Mouse (Mus musculus) thymus, adult 2 months (tissue): ENCODE data around the gene Gpr146.

ENCODE experiments used
- CTCF ChIP-seq: fragments of 200-500 bp; IDR thresholded peaks from 2 replicates; pipeline ENCODE4 v1.5.1; 2012; ENCODE audit warnings: mild to moderate bottlenecking, control low read depth, low read length, moderate library complexity, borderline replicate concordance; ENCODE audit not compliant: control insufficient read depth, poor library complexity, insufficient read depth; ENCODE audit errors: extremely low read depth
- POLR2A ChIP-seq: fragments of 200-500 bp; IDR thresholded peaks from 2 replicates; pipeline ENCODE4 v1.6.1; 2012; ENCODE audit warnings: mild to moderate bottlenecking, low read length, control low read depth, moderate library complexity; ENCODE audit not compliant: control insufficient read depth, poor library complexity, insufficient read depth; ENCODE audit errors: extremely low read depth

DNA sequence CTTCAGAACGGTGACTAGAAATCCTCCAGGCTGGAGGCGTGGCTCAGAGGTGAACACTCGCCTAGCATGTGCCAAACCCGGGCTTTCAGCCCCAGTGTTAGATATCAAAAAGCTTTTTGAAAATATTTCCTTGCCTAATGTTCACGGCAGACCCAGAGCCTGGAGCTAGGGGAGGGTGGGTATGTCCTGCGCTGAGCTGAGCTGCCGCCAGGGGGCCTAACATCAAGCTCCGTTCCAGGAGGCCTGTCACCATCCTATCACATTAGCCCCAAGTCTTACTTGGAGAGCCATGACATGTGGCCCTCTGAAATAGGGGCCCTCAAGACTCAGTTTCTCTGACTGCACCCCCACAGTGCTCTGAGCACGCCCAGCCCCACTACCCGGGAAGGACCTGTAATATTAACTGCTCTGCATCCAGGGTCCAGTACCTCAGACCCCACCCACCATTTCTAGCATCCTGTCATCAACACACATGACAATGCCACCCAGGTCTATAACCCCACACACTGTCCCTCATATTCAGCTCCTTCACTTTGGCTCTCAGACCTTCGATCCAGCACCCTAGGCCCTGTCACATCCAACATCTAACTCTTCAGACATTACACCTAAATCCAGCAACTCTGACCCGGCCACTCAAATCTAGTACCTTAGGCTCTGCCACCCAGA is 33.3 kb upstream of the Gpr146 start:
- TF ChIP-seq CTCF (peak; percentile 90; the same call in 1 of the 2 replicates), POLR2A (no peak)
